Mouse (Mus musculus): ENCODE results near the gene Prm2.

Gene Prm2

DNA sequence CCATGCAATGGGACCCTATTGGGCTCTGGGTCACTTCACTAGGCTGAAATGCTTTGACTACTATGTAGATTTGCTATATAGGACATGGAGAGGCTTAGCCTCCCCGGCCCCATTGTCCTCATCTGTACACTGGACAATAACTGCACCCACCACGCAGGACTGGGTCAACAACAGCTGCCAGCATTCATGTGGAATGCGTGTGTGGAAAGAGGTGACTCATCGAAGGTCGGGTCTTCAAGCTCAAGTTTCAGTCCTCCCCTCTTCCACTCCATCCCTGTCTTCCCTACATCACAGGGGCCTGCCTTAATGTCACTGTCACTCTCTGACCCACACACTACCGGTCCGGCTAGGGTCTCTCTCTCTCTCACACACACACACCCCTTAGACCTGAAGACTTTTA is 19.6 kb downstream of the Prm2 start:
- DNase-seq (ENCODE audit: extremely low spot score) = no peak

DNA sequence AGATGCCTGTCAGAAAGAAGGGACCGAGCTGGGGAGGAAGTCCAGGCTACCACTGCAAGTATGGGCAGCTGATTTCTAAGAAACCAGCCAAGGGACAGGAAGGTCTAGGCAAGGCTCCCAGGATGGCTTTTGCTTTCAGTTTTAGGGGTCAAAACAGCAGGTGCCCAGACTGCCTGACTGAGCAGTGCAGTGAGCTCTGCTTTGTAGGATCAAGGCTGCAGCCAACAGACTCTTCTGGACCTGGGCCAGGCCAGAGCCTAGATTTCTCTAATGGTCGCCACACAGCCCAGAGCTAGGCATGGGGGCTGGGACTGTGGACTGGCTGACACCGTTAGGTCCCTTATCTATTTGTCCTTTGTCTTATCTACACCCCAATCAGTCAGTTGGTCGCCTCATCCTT is 21.2 kb downstream of the Prm2 start:
- DNase-seq (ENCODE audit: extremely low spot score) = no peak

DNA sequence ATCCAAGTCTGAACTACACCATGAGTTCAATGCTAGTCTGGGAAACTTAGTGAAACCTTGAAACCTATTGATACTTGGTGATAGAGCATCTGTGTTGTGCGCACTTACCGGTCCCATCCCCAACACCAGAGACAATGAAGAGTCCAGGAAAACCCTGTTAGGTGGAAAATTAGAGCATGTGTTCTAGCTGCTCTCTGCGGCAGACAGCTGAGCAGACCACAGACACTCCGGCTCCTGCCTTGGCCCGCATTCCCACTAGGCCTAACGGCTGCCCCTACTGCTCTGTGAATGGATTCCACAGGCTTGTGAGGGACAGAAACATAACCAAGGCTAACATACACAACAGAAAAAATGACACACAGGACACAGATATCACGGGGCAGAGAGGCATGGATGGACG is 22.4 kb downstream of the Prm2 start:
- DNase-seq (ENCODE audit: extremely low spot score) = no peak

DNA sequence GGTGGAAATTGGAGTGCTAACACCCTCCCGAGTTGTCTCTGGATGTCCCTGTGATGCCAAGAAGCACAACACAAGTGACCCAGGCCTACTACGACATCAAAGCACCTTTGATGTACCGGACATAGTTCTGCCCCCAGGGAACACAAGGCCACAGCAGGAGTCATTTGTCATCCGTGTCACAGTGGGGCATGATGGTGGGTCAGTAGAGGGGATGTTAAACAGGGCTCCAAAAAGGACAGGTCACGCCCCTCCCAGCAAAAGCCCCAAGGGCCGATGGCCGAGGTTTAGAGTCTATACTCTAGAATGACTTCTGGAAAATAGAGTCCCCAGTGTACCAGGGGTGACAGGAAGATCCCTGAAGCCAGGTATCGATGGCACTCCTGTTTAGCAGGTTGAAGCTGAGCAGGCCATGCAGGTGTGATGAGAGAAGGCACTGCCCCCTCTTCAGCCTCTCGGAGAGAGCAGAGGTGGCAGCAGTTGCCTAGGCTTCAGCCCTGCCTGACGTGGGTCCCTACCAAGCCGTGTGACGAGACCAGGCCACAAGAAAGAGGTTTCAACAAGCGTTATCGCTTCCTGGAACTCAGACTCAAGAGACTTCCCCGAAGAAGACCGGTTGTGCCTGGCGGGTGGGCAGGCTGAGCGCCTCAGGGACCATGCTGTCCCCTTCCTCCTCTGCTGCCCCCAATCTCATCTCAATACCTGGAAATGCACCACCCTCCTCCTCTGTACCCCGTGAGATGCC is 24.0 kb downstream of the Prm2 start:
- no peak for DNase-seq (ENCODE audit: extremely low spot score)

DNA sequence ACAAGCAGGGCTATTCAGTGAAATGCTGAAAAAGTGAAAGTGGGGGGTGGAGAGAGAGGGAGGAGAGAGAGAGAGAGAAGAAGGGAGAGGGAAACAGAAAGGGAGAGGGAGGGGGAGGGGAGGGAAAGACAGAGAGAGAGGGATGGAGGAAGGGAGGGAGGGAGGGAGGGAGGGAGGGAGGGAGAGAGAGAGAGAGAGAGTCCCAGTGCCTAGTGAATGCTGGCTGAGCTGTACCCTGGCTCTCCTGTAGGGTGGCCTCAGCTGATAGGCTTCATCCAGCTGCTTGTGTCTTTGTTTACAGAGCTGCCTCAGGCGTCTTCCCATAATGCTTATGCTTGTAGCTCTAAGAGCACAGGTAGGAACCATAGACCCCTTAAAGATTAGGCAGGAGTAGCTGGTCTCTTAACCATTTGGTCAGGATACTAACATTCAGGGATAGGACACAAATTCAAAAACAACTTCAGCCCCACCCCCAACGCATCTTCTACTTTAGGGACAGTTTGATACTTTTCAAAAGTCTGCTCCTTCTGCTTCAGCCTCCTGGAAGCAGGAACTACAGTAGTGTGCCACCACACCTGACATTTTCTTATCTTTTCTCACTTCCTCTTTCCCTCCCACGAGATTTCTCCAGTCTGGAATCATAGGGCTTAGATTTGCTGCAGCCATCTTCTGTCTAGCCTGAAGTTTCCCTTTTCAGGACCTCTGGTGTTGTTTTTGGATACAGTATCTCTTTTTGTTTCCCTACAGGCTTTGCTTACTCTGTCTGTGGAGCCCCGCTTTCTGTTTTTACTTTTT is 25.2 kb downstream of the Prm2 start:
- no peak for DNase-seq (ENCODE audit: extremely low spot score)

DNA sequence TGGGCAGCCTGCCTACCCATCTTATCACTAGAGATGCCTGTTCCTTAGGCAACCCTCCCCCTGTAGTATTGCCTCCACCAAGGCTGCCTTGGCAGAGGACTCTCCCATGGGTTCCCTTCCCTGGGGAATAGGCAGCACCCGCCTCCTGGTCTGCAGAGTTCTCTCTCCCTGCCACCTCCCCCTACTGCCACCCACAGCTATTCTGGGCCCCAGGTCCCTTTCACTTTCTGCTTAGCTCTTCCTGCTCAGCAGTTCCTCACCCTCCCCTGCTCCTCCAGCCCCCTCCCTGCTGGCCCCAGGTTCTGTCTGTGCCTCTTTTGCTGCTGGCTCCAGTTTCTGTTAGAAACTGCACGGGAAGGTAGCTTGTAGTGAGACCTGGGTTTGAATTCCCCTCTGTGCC is 26.3 kb downstream of the Prm2 start:
- DNase-seq (ENCODE audit: extremely low spot score) = no peak

DNA sequence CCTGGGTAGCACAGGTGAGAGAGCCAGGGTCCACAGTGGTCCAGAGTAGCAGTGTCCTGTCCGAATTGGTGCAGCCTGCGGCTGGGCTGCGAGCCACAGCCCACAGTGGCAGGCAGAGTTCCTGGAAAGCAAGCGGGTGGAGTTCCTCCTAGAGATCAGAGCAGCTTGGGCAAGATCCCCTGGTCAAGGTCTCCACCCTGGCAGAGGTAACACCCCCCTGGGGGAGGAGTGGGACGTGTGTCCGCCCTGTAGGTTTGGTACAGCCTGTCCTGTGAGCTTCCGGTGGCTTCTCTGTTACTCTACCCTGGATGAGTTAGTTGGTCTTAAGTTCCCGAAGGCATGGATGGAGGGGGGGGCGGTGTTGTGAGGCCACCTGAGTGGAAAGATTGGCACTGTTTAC is 27.1 kb downstream of the Prm2 start:
- DNase-seq (ENCODE audit: extremely low spot score) = no peak

DNA sequence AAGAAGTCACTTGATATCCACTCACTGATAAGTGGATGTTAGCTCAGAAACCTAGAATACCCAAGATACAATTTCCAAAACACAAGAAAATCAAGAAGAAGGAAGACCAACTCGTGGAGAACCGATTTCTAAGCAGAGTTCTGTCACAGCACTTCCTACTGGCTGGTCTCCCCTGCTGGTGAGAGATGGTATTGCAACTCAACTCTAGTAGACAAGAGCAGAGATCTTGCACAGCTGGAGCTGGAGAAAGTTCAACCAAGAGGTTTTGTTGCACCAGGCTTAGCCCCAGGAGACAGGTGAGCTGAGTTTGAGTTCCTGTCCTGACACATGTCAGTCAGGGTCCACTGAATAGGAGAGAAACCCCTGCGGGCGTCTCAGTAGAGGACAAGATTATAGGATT is 28.8 kb downstream of the Prm2 start:
- peak; percentile 72 for DNase-seq (ENCODE audit: extremely low spot score)

DNA sequence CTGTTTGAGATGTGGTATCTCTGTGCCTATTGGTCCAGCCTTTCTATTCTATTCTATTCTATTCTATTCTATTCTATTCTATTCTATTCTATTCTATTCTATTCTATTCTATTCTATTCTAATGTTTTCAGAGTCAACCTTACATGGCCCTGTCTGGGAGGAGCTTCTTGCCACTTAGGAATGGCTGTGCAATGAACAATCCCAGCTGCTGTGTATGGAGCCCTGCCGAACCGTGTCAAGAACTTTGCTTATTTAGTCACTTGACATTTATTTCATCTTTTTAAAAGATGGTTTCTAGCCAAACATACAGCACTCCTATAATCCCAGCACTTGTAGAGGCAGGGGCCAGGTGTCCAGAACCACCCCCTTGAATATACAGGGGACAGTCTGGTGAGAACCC is 31.6 kb downstream of the Prm2 start:
- no peak for DNase-seq (ENCODE audit: extremely low spot score)

DNA sequence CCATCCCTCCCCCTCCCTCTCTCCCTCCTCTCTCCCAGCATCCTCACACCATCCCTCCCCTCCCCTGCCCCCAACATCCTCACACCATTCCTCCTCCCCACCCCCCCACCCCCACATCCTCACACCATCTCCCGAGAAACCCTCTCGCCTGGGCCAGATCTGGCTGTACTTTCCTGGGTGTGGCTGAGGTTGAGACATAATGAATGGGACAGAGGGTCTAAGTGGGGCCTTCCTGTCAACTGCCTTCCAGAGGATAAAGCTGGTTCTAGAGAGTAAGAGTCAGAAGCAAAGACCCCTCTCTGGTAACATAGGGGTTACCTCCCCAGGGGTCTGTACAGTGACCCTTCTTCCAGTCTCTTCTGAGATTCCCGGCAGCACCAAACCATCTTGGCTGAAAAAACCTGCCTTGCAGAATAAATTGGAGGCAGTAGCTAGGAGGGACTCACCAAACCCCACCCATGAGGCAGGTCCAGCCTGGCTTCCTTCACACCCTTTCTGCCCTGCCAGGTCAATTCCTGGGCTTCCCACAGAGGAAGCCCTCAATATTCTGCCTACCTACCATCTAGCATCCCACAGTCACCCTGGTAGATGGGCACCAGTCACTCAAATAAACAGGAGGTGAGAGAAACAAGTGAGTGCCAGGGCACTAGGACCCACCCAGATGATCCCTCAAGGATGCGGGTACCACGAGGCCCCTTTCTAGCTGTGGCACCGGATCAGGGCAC is 32.2 kb downstream of the Prm2 start:
- DNase-seq (ENCODE audit: extremely low spot score) = no peak

DNA sequence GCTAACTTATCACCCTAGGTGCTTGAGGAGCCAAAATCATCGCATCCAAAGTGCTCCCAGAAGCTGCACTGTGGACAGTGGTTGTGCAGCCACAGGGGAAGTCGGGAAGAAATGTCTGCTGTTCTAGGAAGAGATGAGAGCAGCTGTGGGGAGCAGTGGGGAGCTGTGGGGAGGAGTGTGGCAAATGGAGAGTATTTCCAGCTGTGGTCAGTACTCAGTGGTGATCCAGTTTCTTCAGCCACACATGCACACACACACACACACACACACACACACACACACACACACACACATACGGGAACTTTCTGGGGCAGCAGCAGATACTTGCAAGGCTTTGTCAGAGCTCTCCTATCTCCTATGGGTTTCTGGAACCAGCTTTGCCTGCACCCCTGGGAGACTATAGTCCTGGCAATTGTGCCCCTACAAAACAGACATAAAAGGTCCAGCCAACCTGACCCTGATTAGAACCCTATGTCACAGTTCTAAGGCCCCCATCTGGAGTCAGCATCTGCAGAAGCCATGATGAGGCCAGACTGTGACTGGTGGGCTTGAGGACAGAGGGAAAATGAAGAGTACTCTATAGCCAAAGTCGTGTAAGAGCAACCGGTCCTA is 33.3 kb downstream of the Prm2 start:
- DNase-seq (ENCODE audit: extremely low spot score) = no peak

DNA sequence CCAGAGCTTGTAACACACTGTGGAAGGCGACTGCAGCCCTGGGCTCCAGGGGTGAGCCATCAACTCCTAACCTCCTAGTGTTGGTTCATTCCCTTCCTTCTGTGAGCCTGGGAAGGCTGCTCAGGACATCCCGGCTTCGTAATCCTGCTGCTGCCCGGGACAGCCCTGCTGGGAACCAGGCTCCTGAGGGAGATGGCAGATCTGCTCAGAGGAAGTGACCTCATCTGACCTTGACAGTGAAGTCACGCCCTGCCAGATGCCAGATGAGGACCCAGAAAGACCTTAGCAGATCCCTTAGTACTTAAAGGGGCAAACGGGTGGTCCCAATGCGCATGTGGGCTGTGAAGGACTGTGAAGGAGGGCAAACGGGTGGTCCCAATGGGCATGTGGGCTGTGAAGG is 34.8 kb downstream of the Prm2 start:
- DNase-seq (ENCODE audit: extremely low spot score) = no peak

DNA sequence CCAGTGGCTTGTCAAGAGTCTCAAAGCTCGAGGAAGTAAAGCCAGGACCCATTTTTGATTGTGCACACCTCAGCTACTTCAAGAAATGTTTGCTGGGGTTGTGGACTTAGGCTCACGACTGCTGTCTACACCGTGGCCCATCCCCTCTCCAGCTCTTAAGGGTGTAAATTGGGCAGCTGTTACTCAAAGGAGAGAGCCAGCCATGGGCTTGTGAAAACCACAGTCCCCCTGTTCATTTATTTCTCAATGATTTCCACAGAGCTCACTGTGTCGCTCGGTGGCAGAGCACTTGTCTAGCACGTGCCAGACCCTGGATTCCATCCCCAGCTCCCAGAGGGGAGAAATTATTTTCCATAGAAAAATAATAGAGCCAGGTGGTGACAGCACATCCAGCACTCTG is 39.8 kb downstream of the Prm2 start:
- DNase-seq (ENCODE audit: extremely low spot score) = no peak

DNA sequence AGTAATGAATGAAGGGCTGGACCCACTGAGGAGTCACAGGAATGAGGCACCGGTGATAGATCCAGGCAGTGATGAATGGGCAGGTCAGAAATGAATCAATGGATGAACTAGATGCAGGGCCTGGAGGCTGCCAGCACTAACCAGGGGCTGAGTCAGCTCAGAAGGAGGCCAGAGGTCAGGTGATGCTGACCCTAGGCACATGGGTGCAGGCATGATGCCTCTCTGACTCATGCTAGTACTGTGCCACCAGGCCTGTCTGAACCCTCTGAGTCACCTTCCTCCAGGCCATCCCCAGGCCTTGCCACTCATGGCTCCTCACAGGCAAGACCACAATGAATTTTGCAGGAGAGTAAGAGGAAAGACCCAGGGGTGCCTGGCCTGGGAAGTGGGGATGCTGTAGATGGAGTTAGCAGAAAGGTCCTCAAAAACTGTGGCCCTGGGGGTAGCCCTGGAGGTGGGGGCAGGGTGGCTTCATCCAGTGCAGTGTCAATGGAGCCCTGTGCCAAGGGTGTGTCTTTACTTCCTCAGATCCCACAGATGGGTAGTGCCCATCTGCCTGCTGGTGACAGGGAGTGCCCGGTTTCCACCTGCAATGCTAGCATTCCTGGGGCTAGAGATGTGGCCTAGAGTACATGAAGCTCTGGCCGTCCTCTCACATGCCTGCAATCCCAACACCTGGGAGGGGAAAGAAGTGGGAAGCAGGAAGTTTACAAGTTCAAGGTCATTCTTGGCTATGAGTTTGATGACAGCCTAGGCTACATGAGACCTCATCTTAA is 41.2 kb downstream of the Prm2 start:
- no peak for DNase-seq (ENCODE audit: extremely low spot score)

DNA sequence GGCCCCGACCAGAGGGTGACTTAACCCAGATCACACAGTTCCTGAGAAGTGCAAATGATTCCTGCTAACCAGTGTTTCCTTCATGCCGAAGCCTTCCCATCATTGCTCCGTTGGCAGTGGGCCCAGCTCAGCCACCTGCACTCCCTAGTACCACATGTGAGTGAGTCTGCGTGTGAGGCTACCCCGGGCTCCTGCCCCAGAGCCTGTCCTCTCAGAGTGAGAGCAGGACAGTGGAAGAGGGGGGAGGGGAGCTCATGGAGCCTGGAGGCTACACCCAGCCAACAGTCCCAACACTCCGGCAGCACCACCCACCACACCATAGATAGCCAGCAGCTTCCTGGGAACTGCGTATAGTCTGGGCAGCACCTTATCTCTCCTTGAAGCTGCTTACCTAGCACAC is 46.1 kb downstream of the Prm2 start:
- DNase-seq (ENCODE audit: extremely low spot score) = no peak

DNA sequence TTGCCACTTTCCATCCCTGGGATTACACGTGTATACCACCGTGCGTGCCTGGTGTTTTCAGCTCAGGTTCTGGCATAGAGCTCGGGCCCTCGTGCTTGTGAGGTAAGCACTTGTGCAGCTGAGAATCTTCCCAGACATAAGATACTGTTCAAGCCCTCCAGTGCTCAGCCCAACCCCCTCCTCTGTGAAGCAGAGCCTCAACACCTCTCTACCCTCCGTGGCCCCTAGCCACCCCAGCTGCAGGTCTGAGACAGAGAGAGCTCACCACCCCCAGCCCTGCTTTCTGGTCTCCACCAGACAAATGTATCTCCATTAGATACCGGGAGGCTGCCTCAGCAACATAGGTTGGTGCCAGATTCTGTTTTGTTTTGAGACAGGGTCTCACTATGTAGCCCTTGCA is 46.7 kb downstream of the Prm2 start:
- DNase-seq (ENCODE audit: extremely low spot score) = no peak
